Mouse (Mus musculus): ENCODE measurements around the gene Paxip1. TPM values are rescaled to one million over a fixed set of nuclear protein-coding genes. Genes with fewer than 3 reads are reported as not detected.

The Paxip1 gene
- total RNA-seq (2023), result 48.3 TPM

GRCm38 (mm10) chr5:27791303-27792172 is at the start of gene Paxip1:
Gene Paxip1 (minus strand): TSS chr5:27791691.

Other genes starting within 250 kb of the Paxip1 start
- not detected for gene Htr5a, start 50.5 kb upstream of the Paxip1 start, total RNA-seq (2023)

Data from CD8-positive naive resting alpha-beta T cell, adult 57 days (primary cell).